Mouse (Mus musculus) midbrain, embryonic 16.5 days (tissue): Measurements from ENCODE around the gene Akap7. TPM values are rescaled to one million over a fixed set of nuclear protein-coding genes. Genes with fewer than 3 reads are reported as not detected.
A peak's percentile ranks its signal among the peaks of the same experiment; 100 is the strongest.

ENCODE experiments used
- ATAC-seq: fragments of 200-750 bp; cut with Nextera tagmentation; 2 replicates; pipeline ENCODE4 v1.8.0; 2017; ENCODE audit warnings: moderate TSS enrichment
- H3K27ac ChIP-seq: fragments of 300-500 bp; sonication (generic); 2 replicates; pipeline ENCODE4 v1.5.1; 2014; ENCODE audit warnings: mild to moderate bottlenecking, low read length, mixed read lengths
- H3K27me3 ChIP-seq: fragments of 300-500 bp; sonication (generic); 2 replicates; pipeline ENCODE4 v1.6.1; 2014; ENCODE audit warnings: low read depth, low read length, mixed read lengths; ENCODE audit not compliant: control insufficient read depth, insufficient read depth
- H3K36me3 ChIP-seq: fragments of 300-500 bp; sonication (generic); 2 replicates; pipeline ENCODE4 v1.6.1; 2014; ENCODE audit warnings: mild to moderate bottlenecking, low read length, moderate library complexity, mixed read lengths; ENCODE audit not compliant: control insufficient read depth, insufficient read depth
- H3K4me1 ChIP-seq: fragments of 300-500 bp; sonication (generic); 2 replicates; pipeline ENCODE4 v1.6.1; 2014; ENCODE audit warnings: mild to moderate bottlenecking, low read length, mixed read lengths; ENCODE audit not compliant: control insufficient read depth, insufficient read depth
- H3K4me2 ChIP-seq: fragments of 300-500 bp; sonication (generic); 2 replicates; pipeline ENCODE4 v1.6.1; 2014; ENCODE audit warnings: mild to moderate bottlenecking, low read length, mixed read lengths
- H3K4me3 ChIP-seq: fragments of 300-500 bp; sonication (generic); 2 replicates; pipeline ENCODE4 v1.5.1; 2014; ENCODE audit warnings: low read depth, mild to moderate bottlenecking, low read length, moderate library complexity, mixed read lengths
- H3K9ac ChIP-seq: fragments of 300-500 bp; sonication (generic); 2 replicates; pipeline ENCODE4 v1.6.1; 2014; ENCODE audit warnings: low read depth, low read length, mixed read lengths
- H3K9me3 ChIP-seq: fragments of 300-500 bp; sonication (generic); replicated peaks from 2 replicates; pipeline ENCODE4 v1.6.1; 2014; ENCODE audit warnings: mild to moderate bottlenecking, low read length, mixed read lengths; ENCODE audit not compliant: control insufficient read depth, poor library complexity, severe bottlenecking
- WGBS: fragments of 180-500 bp; shearing (Covaris S2); extraction: QIAGEN DNeasy Blood & Tissue Kit; methylation state at CpG from one replicate; pipeline ENCODE4 v1.1.7; 2014; 5-methylcytosine and 5-hydroxymethylcytosine counted together
- polyA plus RNA-seq: library from polyadenylated mRNA; unstranded; fragments of >200 nt; fragmentation: Nextera tagmentation; extraction: Ambion mirVana; gene quantifications from 2 replicates; pipeline ENCODE4 v1.2.1, GENCODE M21; 2015

Gene Akap7
- polyA plus RNA-seq, 1 experiment from 2014 or later: 63.3 TPM

- no peaks in the 10 kb centered on the region for H3K9me3 ChIP-seq
- H3K4me2 ChIP-seq: peak overlapping the region; percentile 38
- no peaks in the 10 kb centered on the region for H3K36me3 ChIP-seq
- no peaks in the 10 kb centered on the region for H3K4me1 ChIP-seq
- peak overlapping the region; percentile 44 for H3K27ac ChIP-seq
- peak; percentile 59 for ATAC-seq
- H3K4me3 ChIP-seq: no peak overlapping the region
- 66% methylated on average over 12 of the region's 12 CpGs for WGBS
- H3K9ac ChIP-seq: peak overlapping the region; percentile 42; the same call in 1 of the 2 replicates
- no peaks in the 10 kb centered on the region for H3K27me3 ChIP-seq
These were observed 161.8 kb downstream of the Akap7 start for GRCm38 (mm10) chr10:25145851-25146250.

- peak; percentile 84 for ATAC-seq
- Histone ChIP-seq H3K4me3 (no peak overlapping the region), H3K9ac (peak overlapping the region; percentile 42; the same call in 1 of the 2 replicates), H3K27me3 (no peaks in the 10 kb centered on the region), H3K27ac (peak overlapping the region; percentile 44), H3K4me1 (no peaks in the 10 kb centered on the region), H3K9me3 (no peaks in the 10 kb centered on the region), H3K4me2 (peak overlapping the region; percentile 38), H3K36me3 (no peaks in the 10 kb centered on the region)
- 63% methylated on average over 18 of the region's 18 CpGs for WGBS
These were observed 162.6 kb downstream of the Akap7 start for GRCm38 (mm10) chr10:25144787-25145761.

GRCm38 (mm10) chr10:25141781-25142180, 165.9 kb downstream of the Akap7 start:
- no peak overlapping the region for H3K9ac ChIP-seq
- ATAC-seq: no peak
- WGBS: 90% methylated on average over 1 of the region's 1 CpGs
- no peaks in the 10 kb centered on the region; the same call in 1 of the 2 replicates for H3K9me3 ChIP-seq
- H3K27me3 ChIP-seq: no peaks in the 10 kb centered on the region
- no peak overlapping the region for H3K4me3 ChIP-seq
- 0 out of 2 replicates have a peak, but pooled peaks cover 2% of the 10 kb centered on the region for H3K36me3 ChIP-seq
- H3K4me1 ChIP-seq: no peaks in the 10 kb centered on the region
- H3K27ac ChIP-seq: no peak overlapping the region
- H3K4me2 ChIP-seq: no peak overlapping the region

- Histone ChIP-seq H3K9me3 (no peaks in the 10 kb centered on the region; the same call in 1 of the 2 replicates), H3K9ac (no peak overlapping the region), H3K4me3 (no peak overlapping the region), H3K27ac (no peak overlapping the region), H3K4me2 (no peak overlapping the region), H3K36me3 (0 out of 2 replicates have a peak, but pooled peaks cover 2% of the 10 kb centered on the region), H3K27me3 (no peaks in the 10 kb centered on the region), H3K4me1 (no peaks in the 10 kb centered on the region)
- ATAC-seq: peak; percentile 84; the same call in 1 of the 2 replicates
- WGBS: 15% methylated on average over 13 of the region's 14 CpGs
These were observed 167.4 kb downstream of the Akap7 start for GRCm38 (mm10) chr10:25140155-25140755.

GRCm38 (mm10) chr10:25133581-25133980, 174.1 kb downstream of the Akap7 start:
- 88% methylated on average over 1 of the region's 1 CpGs for WGBS
- Histone ChIP-seq H3K27ac (no peak overlapping the region), H3K36me3 (no peaks in the 10 kb centered on the region), H3K4me1 (no peaks in the 10 kb centered on the region), H3K9ac (no peak overlapping the region), H3K9me3 (no peaks in the 10 kb centered on the region), H3K27me3 (no peaks in the 10 kb centered on the region), H3K4me3 (no peak overlapping the region), H3K4me2 (no peak overlapping the region)
- ATAC-seq: no peak

- Histone ChIP-seq H3K36me3 (no peaks in the 10 kb centered on the region), H3K27ac (no peak overlapping the region), H3K9me3 (no peaks in the 10 kb centered on the region), H3K9ac (no peak overlapping the region), H3K4me1 (no peaks in the 10 kb centered on the region), H3K4me2 (no peak overlapping the region), H3K27me3 (no peaks in the 10 kb centered on the region), H3K4me3 (no peak overlapping the region)
- ATAC-seq: no peak
- 74% methylated on average over 5 of the region's 5 CpGs for WGBS
These were observed 179.2 kb downstream of the Akap7 start for GRCm38 (mm10) chr10:25128455-25128863.

- Histone ChIP-seq H3K9ac (no peak overlapping the region), H3K9me3 (no peaks in the 10 kb centered on the region), H3K4me3 (no peak overlapping the region), H3K27ac (no peak overlapping the region), H3K4me1 (no peaks in the 10 kb centered on the region), H3K4me2 (no peak overlapping the region), H3K36me3 (no peaks in the 10 kb centered on the region), H3K27me3 (no peaks in the 10 kb centered on the region)
- 86% methylated on average over 2 of the region's 2 CpGs for WGBS
- no peak for ATAC-seq
These were observed 181.6 kb downstream of the Akap7 start for GRCm38 (mm10) chr10:25126035-25126434.

- ATAC-seq: no peak
- Histone ChIP-seq H3K27ac (no peak overlapping the region), H3K4me3 (no peak overlapping the region), H3K36me3 (no peaks in the 10 kb centered on the region), H3K27me3 (no peaks in the 10 kb centered on the region), H3K9ac (no peak overlapping the region), H3K9me3 (no peaks in the 10 kb centered on the region), H3K4me2 (no peak overlapping the region), H3K4me1 (no peaks in the 10 kb centered on the region)
- WGBS: 91% methylated on average over 5 of the region's 5 CpGs
These were observed 186.7 kb downstream of the Akap7 start for GRCm38 (mm10) chr10:25120871-25121554.
